Mouse (Mus musculus) bone marrow, adult 2 months (tissue): ENCODE measurements around the gene Grb2.

Experiments used
- CTCF ChIP-seq: fragments of 200-500 bp; IDR thresholded peaks from 2 replicates; pipeline ENCODE4 v1.5.1; 2011; ENCODE audit warnings: low read length, control low read depth; ENCODE audit not compliant: control insufficient read depth, insufficient read depth
- POLR2A ChIP-seq: fragments of 200-500 bp; IDR thresholded peaks from 2 replicates; pipeline ENCODE4 v1.6.1; 2011; ENCODE audit warnings: low read depth, mild to moderate bottlenecking, control low read depth, low read length, borderline replicate concordance; ENCODE audit not compliant: control insufficient read depth

GRCm38 (mm10) chr11:115604304-115604696 is 104.1 kb downstream of the Grb2 start:
- TF ChIP-seq CTCF (no peak), POLR2A (no peak)
